Mouse (Mus musculus): Measurements from ENCODE around the gene Nfe2l2. TPM values are rescaled to one million over a fixed set of nuclear protein-coding genes. Genes with fewer than 3 reads are reported as not detected.
"Not testable (repeated sequence)": the region's sequence is repeated elsewhere in the genome, so short reads cannot be mapped to it uniquely, and the experiment has no call there.

The Nfe2l2 gene
- polyA plus RNA-seq, 1 experiment = 74.1 TPM

- TF ChIP-seq SRF (IDR thresholded peaks at IDR 0.05; ENCODE audit: control insufficient read depth, insufficient read length, low read depth) = no peak
- TF ChIP-seq MYOD1 (IDR thresholded peaks at IDR 0.05; ENCODE audit: control insufficient read depth in 1 of 3, insufficient read length in 2 of 3, low read depth in 2 of 3) = peak in 2 of 3 experiments; percentile 62 to 69
- TF ChIP-seq USF1 (IDR thresholded peaks at IDR 0.05; ENCODE audit: low read depth) = no peak
- peak in 2 of 3 experiments; percentile 62 to 84 for TF ChIP-seq MYOG (IDR thresholded peaks at IDR 0.05; ENCODE audit: control insufficient read depth in 1 of 3, insufficient read depth in 1 of 3, insufficient read length in 2 of 3, low read depth in 2 of 3)
These were observed 68.0 kb downstream of the Nfe2l2 start for GRCm38 (mm10) chr2:75636261-75637054.

GRCm38 (mm10) chr2:75634431-75634830 lies 70.0 kb downstream of the Nfe2l2 start:
- H3K79me2 ChIP-seq (ENCODE audit: control insufficient read depth, insufficient read depth); H3K4me2 ChIP-seq (ENCODE audit: low read depth); H3ac ChIP-seq (ENCODE audit: control insufficient read depth, insufficient read length); H3K4me3 ChIP-seq; H3K27me3 ChIP-seq (ENCODE audit: control insufficient read depth, insufficient read depth, insufficient read length); H3K36me3 ChIP-seq (ENCODE audit: control insufficient read depth, insufficient read depth): not testable (repeated sequence)

More at GRCm38 (mm10) chr2:75636261-75637054, 68.0 kb downstream of the Nfe2l2 start:
- no peak overlapping the region for H3ac ChIP-seq (ENCODE audit: control insufficient read depth, insufficient read length)
- no peak overlapping the region for H3K4me3 ChIP-seq
- no peaks in the 10 kb centered on the region for H3K36me3 ChIP-seq (ENCODE audit: control insufficient read depth, insufficient read depth)
- no peaks in the 10 kb centered on the region for H3K79me2 ChIP-seq (ENCODE audit: control insufficient read depth, insufficient read depth)
- no peaks in the 10 kb centered on the region for H3K27me3 ChIP-seq (ENCODE audit: control insufficient read depth, insufficient read depth, insufficient read length)
- H3K4me2 ChIP-seq (ENCODE audit: low read depth) = no peak overlapping the region

GRCm38 (mm10) chr2:75633784-75634183 lies 70.7 kb downstream of the Nfe2l2 start:
- H3K4me2 ChIP-seq (ENCODE audit: low read depth) = no peak overlapping the region
- H3ac ChIP-seq (ENCODE audit: control insufficient read depth, insufficient read length) = no peak overlapping the region
- no peaks in the 10 kb centered on the region for H3K36me3 ChIP-seq (ENCODE audit: control insufficient read depth, insufficient read depth)
- no peaks in the 10 kb centered on the region for H3K79me2 ChIP-seq (ENCODE audit: control insufficient read depth, insufficient read depth)
- H3K27me3 ChIP-seq (ENCODE audit: control insufficient read depth, insufficient read depth, insufficient read length) = no peaks in the 10 kb centered on the region
- no peak overlapping the region for H3K4me3 ChIP-seq
- TF ChIP-seq CEBPB (IDR thresholded peaks at IDR 0.05; ENCODE audit: insufficient read depth, poor library complexity, severe bottlenecking) = no peak
- peak in 1 of 3 experiments; percentile 34 for TF ChIP-seq MYOD1 (IDR thresholded peaks at IDR 0.05; ENCODE audit: control insufficient read depth in 1 of 3, insufficient read length in 2 of 3, low read depth in 2 of 3)

- no peak overlapping the region for H3K4me3 ChIP-seq
- H3K79me2 ChIP-seq (ENCODE audit: control insufficient read depth, insufficient read depth) = no peaks in the 10 kb centered on the region
- H3ac ChIP-seq (ENCODE audit: control insufficient read depth, insufficient read length) = no peak overlapping the region
- H3K36me3 ChIP-seq (ENCODE audit: control insufficient read depth, insufficient read depth) = no peaks in the 10 kb centered on the region
- TF ChIP-seq MYOG (IDR thresholded peaks at IDR 0.05; ENCODE audit: control insufficient read depth in 1 of 3, insufficient read depth in 1 of 3, insufficient read length in 2 of 3, low read depth in 2 of 3) = no peak
- TF ChIP-seq USF1 (IDR thresholded peaks at IDR 0.05; ENCODE audit: low read depth) = no peak
- TF ChIP-seq TCF3 (IDR thresholded peaks at IDR 0.05; ENCODE audit: insufficient read length, low read depth) = no peak
- TF ChIP-seq E2F4 (IDR thresholded peaks at IDR 0.05; ENCODE audit: insufficient read depth) = no peak
- no peak for TF ChIP-seq REST (IDR thresholded peaks at IDR 0.05; ENCODE audit: insufficient read depth, insufficient read length)
- no peak for TF ChIP-seq SRF (IDR thresholded peaks at IDR 0.05; ENCODE audit: control insufficient read depth, insufficient read length, low read depth)
- no peaks in the 10 kb centered on the region for H3K27me3 ChIP-seq (ENCODE audit: control insufficient read depth, insufficient read depth, insufficient read length)
- no peak overlapping the region for H3K4me2 ChIP-seq (ENCODE audit: low read depth)
These were observed 71.1 kb downstream of the Nfe2l2 start for GRCm38 (mm10) chr2:75633381-75633780.

- no peaks in the 10 kb centered on the region for H3K79me2 ChIP-seq (ENCODE audit: control insufficient read depth, insufficient read depth)
- no peak overlapping the region for H3K4me3 ChIP-seq
- H3K27me3 ChIP-seq (ENCODE audit: control insufficient read depth, insufficient read depth, insufficient read length) = no peaks in the 10 kb centered on the region
- TF ChIP-seq POLR2A (IDR thresholded peaks at IDR 0.05; ENCODE audit: insufficient read length, low read depth) = no peak
- TF ChIP-seq MYOD1 (IDR thresholded peaks at IDR 0.05; ENCODE audit: control insufficient read depth in 1 of 3, insufficient read length in 2 of 3, low read depth in 2 of 3) = no peak
- no peak for TF ChIP-seq CEBPB (IDR thresholded peaks at IDR 0.05; ENCODE audit: insufficient read depth, poor library complexity, severe bottlenecking)
- TF ChIP-seq TCF12 (IDR thresholded peaks at IDR 0.05; ENCODE audit: insufficient read depth, poor library complexity, severe bottlenecking) = no peak
- no peak for TF ChIP-seq E2F4 (IDR thresholded peaks at IDR 0.05; ENCODE audit: insufficient read depth)
- TF ChIP-seq USF1 (IDR thresholded peaks at IDR 0.05; ENCODE audit: low read depth) = no peak
- TF ChIP-seq SRF (IDR thresholded peaks at IDR 0.05; ENCODE audit: control insufficient read depth, insufficient read length, low read depth) = no peak
- no peak for TF ChIP-seq TCF3 (IDR thresholded peaks at IDR 0.05; ENCODE audit: insufficient read length, low read depth)
- TF ChIP-seq REST (IDR thresholded peaks at IDR 0.05; ENCODE audit: insufficient read depth, insufficient read length) = no peak
- TF ChIP-seq MAX (IDR thresholded peaks at IDR 0.05; ENCODE audit: low read depth) = no peak
- no peak for TF ChIP-seq MYOG (IDR thresholded peaks at IDR 0.05; ENCODE audit: control insufficient read depth in 1 of 3, insufficient read depth in 1 of 3, insufficient read length in 2 of 3, low read depth in 2 of 3)
- H3K36me3 ChIP-seq (ENCODE audit: control insufficient read depth, insufficient read depth) = no peaks in the 10 kb centered on the region
- H3K4me2 ChIP-seq (ENCODE audit: low read depth) = no peak overlapping the region
- no peak overlapping the region for H3ac ChIP-seq (ENCODE audit: control insufficient read depth, insufficient read length)
These were observed 71.7 kb downstream of the Nfe2l2 start for GRCm38 (mm10) chr2:75632721-75633181.

GRCm38 (mm10) chr2:75632043-75632442 lies 72.4 kb downstream of the Nfe2l2 start:
- Histone ChIP-seq H3K4me2 (ENCODE audit: low read depth) (no peak overlapping the region), H3K36me3 (ENCODE audit: control insufficient read depth, insufficient read depth) (no peaks in the 10 kb centered on the region), H3ac (ENCODE audit: control insufficient read depth, insufficient read length) (no peak overlapping the region), H3K27me3 (ENCODE audit: control insufficient read depth, insufficient read depth, insufficient read length) (no peaks in the 10 kb centered on the region), H3K4me3 (no peak overlapping the region), H3K79me2 (ENCODE audit: control insufficient read depth, insufficient read depth) (no peaks in the 10 kb centered on the region)
- no peak for TF ChIP-seq MYOD1 (IDR thresholded peaks at IDR 0.05; ENCODE audit: control insufficient read depth in 1 of 3, insufficient read length in 2 of 3, low read depth in 2 of 3)
- TF ChIP-seq TCF12 (IDR thresholded peaks at IDR 0.05; ENCODE audit: insufficient read depth, poor library complexity, severe bottlenecking) = no peak
- no peak for TF ChIP-seq POLR2AphosphoS2 (IDR thresholded peaks at IDR 0.05; ENCODE audit: insufficient read length, low read depth)
- TF ChIP-seq CEBPB (IDR thresholded peaks at IDR 0.05; ENCODE audit: insufficient read depth, poor library complexity, severe bottlenecking) = no peak
- TF ChIP-seq POLR2A (IDR thresholded peaks at IDR 0.05; ENCODE audit: insufficient read length, low read depth) = no peak
- no peak for TF ChIP-seq USF1 (IDR thresholded peaks at IDR 0.05; ENCODE audit: low read depth)
- no peak for TF ChIP-seq SRF (IDR thresholded peaks at IDR 0.05; ENCODE audit: control insufficient read depth, insufficient read length, low read depth)
- no peak for TF ChIP-seq TCF3 (IDR thresholded peaks at IDR 0.05; ENCODE audit: insufficient read length, low read depth)
- no peak for TF ChIP-seq REST (IDR thresholded peaks at IDR 0.05; ENCODE audit: insufficient read depth, insufficient read length)
- no peak for TF ChIP-seq E2F4 (IDR thresholded peaks at IDR 0.05; ENCODE audit: insufficient read depth)
- TF ChIP-seq MAX (IDR thresholded peaks at IDR 0.05; ENCODE audit: low read depth) = no peak
